In the genomic region with DNA sequence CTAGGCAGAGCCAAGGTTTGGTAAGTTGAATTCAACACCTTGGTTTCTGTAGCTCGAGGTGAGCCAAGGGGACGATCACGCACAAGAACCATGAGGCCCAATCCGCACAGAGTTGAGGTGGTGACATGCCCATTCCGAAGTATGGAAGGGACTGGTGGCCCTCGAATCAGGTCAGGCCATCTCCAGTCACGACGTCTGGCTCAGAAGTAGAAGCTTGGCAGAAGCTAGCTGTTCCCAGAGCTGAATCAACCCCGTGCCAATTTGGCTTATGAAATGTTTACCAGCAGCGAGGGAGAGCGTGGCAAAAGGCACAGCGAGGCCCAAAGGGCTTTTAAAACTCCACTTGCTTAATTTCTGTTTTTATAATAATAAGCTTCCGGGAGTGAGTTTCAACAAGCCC, we compare ENCODE assay signal across 9 mouse cellular contexts. TPM values are rescaled to one million over a fixed set of nuclear protein-coding genes. Genes with fewer than 3 reads are reported as not detected.
A peak's percentile ranks its signal among the peaks of the same experiment; 100 is the strongest.
DNase-seq lines count a peak whose midpoint lies in the region; ATAC-seq lines count a peak whose summit lies in the region.
"Had no signal": no experiment of that assay in that cellular context is flagged by ENCODE, and none has a peak within 500 bp of the region (broad histone marks: within the 10 kb centered on the region; RNA-seq: fewer than 3 reads in every experiment).

No protein-coding gene starts in this region.

- H3K4me1 ChIP-seq in kidney, embryonic 15.5 days: peaks cover 3% of the 10 kb centered on the region; the same call in 1 of the 2 replicates

- ATAC-seq in kidney, embryonic 15.5 days (replicated peaks; ENCODE audit: low FRiP score): no peak

- WGBS in kidney, embryonic 15.5 days: 91% methylated on average over 13 of the region's 13 CpGs

- no peak overlapping the region for H3K4me3 ChIP-seq in kidney, embryonic 15.5 days (replicated peaks)
- H3K4me3 ChIP-seq: limb, embryonic 12.5 days had no signal

- H3K4me2 ChIP-seq in kidney, embryonic 15.5 days: no peak overlapping the region
- H3K4me2 ChIP-seq: limb, embryonic 12.5 days had no signal

- no peaks in the 10 kb centered on the region for H3K9me3 ChIP-seq in kidney, embryonic 15.5 days (replicated peaks)
- H3K9me3 ChIP-seq: limb, embryonic 12.5 days had no signal

- DNase-seq in kidney, adult 8-10 months: peak; percentile 23 to 41
- peak; percentile 87 for DNase-seq in brain, adult 2 months (ENCODE audit: low read depth, low spot score)
- peak; percentile 40 to 58 for DNase-seq in cerebellum, postnatal 14 days
- DNase-seq in layer of hippocampus, postnatal 14 days (ENCODE audit: low spot score in 2 of 2): peak; percentile 9 to 57
- no peak for DNase-seq in retina, postnatal 1 day
- DNase-seq in right cerebral cortex, adult 2 months (ENCODE audit: low spot score in 2 of 2): no peak

- H3K27me3 ChIP-seq in kidney, embryonic 15.5 days: peaks cover 13% of the 10 kb centered on the region; the same call in 1 of the 2 replicates
- H3K27me3 ChIP-seq: limb, embryonic 12.5 days had no signal

- H3K36me3 ChIP-seq in kidney, embryonic 15.5 days: no peaks in the 10 kb centered on the region
- H3K36me3 ChIP-seq: limb, embryonic 12.5 days had no signal

- no peak overlapping the region for H3K27ac ChIP-seq in kidney, embryonic 15.5 days
- H3K27ac ChIP-seq: limb, embryonic 12.5 days had no signal

- no peak overlapping the region for H3K9ac ChIP-seq in kidney, embryonic 15.5 days
- H3K9ac ChIP-seq: limb, embryonic 12.5 days had no signal

RNA-seq across cellular contexts. Expression of a gene that starts 34.6 kb away (rescaled TPM):
- 2.6 and 3.4 TPM in 2 replicates for polyA plus RNA-seq in kidney, embryonic 15.5 days (2015; fragmentation: Nextera tagmentation; extraction: Ambion mirVana)
- total RNA-seq in layer of hippocampus, postnatal 14 days (2021): under 1 TPM; 0.21 to 0.37 TPM
- polyA plus RNA-seq: heart, postnatal 0 days; limb, embryonic 12.5 days had no signal

RNA-seq across cellular contexts. Expression of a gene that starts 51.0 kb away (rescaled TPM):
- 4.1 and 5.2 TPM in 2 replicates for polyA plus RNA-seq in kidney, embryonic 15.5 days (2015; fragmentation: Nextera tagmentation; extraction: Ambion mirVana)
- total RNA-seq in layer of hippocampus, postnatal 14 days (2021): 100 to 1,000 TPM; 147 to 154 TPM

Comparison
In these comparisons a context has a peak if more than half of its experiments do, and no peak if none do; other contexts are left out.
1. DNase-seq: peak in kidney, adult 8-10 months (2 of 2), brain, adult 2 months (single experiment), cerebellum, postnatal 14 days (2 of 2) and layer of hippocampus, postnatal 14 days (2 of 2); none in retina, postnatal 1 day (single experiment) and right cerebral cortex, adult 2 months (0 of 2).